8 mouse cellular contexts compared by ENCODE assay signal in genomic region chr10:84480667-84481326, GRCm38 (mm10). TPM values are rescaled to one million over a fixed set of nuclear protein-coding genes. Genes with fewer than 3 reads are reported as not detected.
A peak's percentile ranks its signal among the peaks of the same experiment; 100 is the strongest.
DNase-seq lines count a peak whose midpoint lies in the region; ATAC-seq and TF ChIP-seq lines count a peak whose summit lies in the region.

No protein-coding gene starts in this region.

- TF ChIP-seq POLR2A in cerebellum, adult 2 months (IDR thresholded peaks at IDR 0.05; ENCODE audit: borderline replicate concordance, insufficient read depth, low read length): no peak

- peaks cover 13% of the 10 kb centered on the region; the same call in 1 of the 2 replicates for H3K4me1 ChIP-seq in hindbrain, embryonic 15.5 days (replicated peaks)
- H3K4me1 ChIP-seq in hindbrain, embryonic 16.5 days (ENCODE audit: control insufficient read depth, insufficient read depth, low read depth, low read length): peaks cover 3% of the 10 kb centered on the region; the same call in 1 of the 2 replicates
- H3K4me1 ChIP-seq in cerebellum, adult 2 months (ENCODE audit: control insufficient read depth, insufficient read depth, low read length): peaks cover 11% of the 10 kb centered on the region
- peaks cover 13% of the 10 kb centered on the region for H3K4me1 ChIP-seq in heart, embryonic 11.5 days (ENCODE audit: control insufficient read depth, insufficient read depth, low read length)
- no peaks in the 10 kb centered on the region for H3K4me1 ChIP-seq in lung, postnatal 0 days (ENCODE audit: insufficient read depth, low read depth, low read length)

- no peaks in the 10 kb centered on the region for H3K27me3 ChIP-seq in hindbrain, embryonic 15.5 days
- H3K27me3 ChIP-seq in hindbrain, embryonic 16.5 days (replicated peaks; ENCODE audit: control insufficient read depth, insufficient read depth, low read length): no peaks in the 10 kb centered on the region
- no peaks in the 10 kb centered on the region for H3K27me3 ChIP-seq in cerebellum, adult 2 months (ENCODE audit: control insufficient read depth, insufficient read depth, low read length)
- H3K27me3 ChIP-seq in heart, embryonic 11.5 days (ENCODE audit: control insufficient read depth, insufficient read depth, low read length): no peaks in the 10 kb centered on the region
- H3K27me3 ChIP-seq in lung, postnatal 0 days (replicated peaks; ENCODE audit: insufficient read depth, low read length): no peaks in the 10 kb centered on the region

- no peak overlapping the region for H3K9ac ChIP-seq in hindbrain, embryonic 15.5 days
- H3K9ac ChIP-seq in hindbrain, embryonic 16.5 days (ENCODE audit: low read depth, low read length): no peak overlapping the region
- no peak overlapping the region for H3K9ac ChIP-seq in heart, embryonic 11.5 days (ENCODE audit: low read depth, low read length)
- no peak overlapping the region for H3K9ac ChIP-seq in lung, postnatal 0 days (replicated peaks; ENCODE audit: low read depth)

- H3K9me3 ChIP-seq in hindbrain, embryonic 15.5 days: no peaks in the 10 kb centered on the region
- no peaks in the 10 kb centered on the region for H3K9me3 ChIP-seq in hindbrain, embryonic 16.5 days (ENCODE audit: control insufficient read depth, low read length)
- no peaks in the 10 kb centered on the region for H3K9me3 ChIP-seq in heart, embryonic 11.5 days (replicated peaks; ENCODE audit: control insufficient read depth, low read length)
- H3K9me3 ChIP-seq in lung, postnatal 0 days (ENCODE audit: low read length): no peaks in the 10 kb centered on the region

- DNase-seq in cerebellum, adult 2 months: peak; percentile 25 to 46
- DNase-seq in lung, postnatal 0 days (ENCODE audit: low spot score): peak; percentile 67
- DNase-seq in right cerebral cortex, postnatal 14 days: no peak
- DNase-seq in embryo, embryonic 9.5 days (ENCODE audit: extremely low spot score): no peak

- no peak overlapping the region for H3K4me3 ChIP-seq in hindbrain, embryonic 15.5 days
- H3K4me3 ChIP-seq in hindbrain, embryonic 16.5 days (ENCODE audit: low read length): no peak overlapping the region
- no peak overlapping the region for H3K4me3 ChIP-seq in cerebellum, adult 2 months (replicated peaks; ENCODE audit: insufficient read depth, low read depth, low read length)
- H3K4me3 ChIP-seq in heart, embryonic 11.5 days (ENCODE audit: low read depth, low read length): no peak overlapping the region
- H3K4me3 ChIP-seq in lung, postnatal 0 days (ENCODE audit: low read depth, low read length): no peak overlapping the region

- H3K27ac ChIP-seq in hindbrain, embryonic 15.5 days (replicated peaks): 0 out of 2 replicates have a peak overlapping the region, but pooled peaks have one; percentile 0
- no peak overlapping the region for H3K27ac ChIP-seq in hindbrain, embryonic 16.5 days (ENCODE audit: low read depth, low read length)
- no peak overlapping the region for H3K27ac ChIP-seq in cerebellum, adult 2 months (ENCODE audit: insufficient read depth, low read length)
- peak overlapping the region; percentile 54 for H3K27ac ChIP-seq in heart, embryonic 11.5 days (ENCODE audit: low read depth, low read length)
- H3K27ac ChIP-seq in lung, postnatal 0 days (ENCODE audit: low read length): peak overlapping the region; percentile 48; the same call in 1 of the 2 replicates

- H3K4me2 ChIP-seq in hindbrain, embryonic 15.5 days: no peak overlapping the region
- H3K4me2 ChIP-seq in hindbrain, embryonic 16.5 days (ENCODE audit: low read length): no peak overlapping the region
- no peak overlapping the region; the same call in 1 of the 2 replicates for H3K4me2 ChIP-seq in heart, embryonic 11.5 days
- H3K4me2 ChIP-seq in lung, postnatal 0 days (replicated peaks; ENCODE audit: low read depth, low read length): no peak overlapping the region

- H3K36me3 ChIP-seq in hindbrain, embryonic 15.5 days: no peaks in the 10 kb centered on the region
- H3K36me3 ChIP-seq in hindbrain, embryonic 16.5 days (ENCODE audit: control insufficient read depth, insufficient read depth, low read length): no peaks in the 10 kb centered on the region
- H3K36me3 ChIP-seq in heart, embryonic 11.5 days (ENCODE audit: control insufficient read depth, insufficient read depth, low read length): no peaks in the 10 kb centered on the region
- no peaks in the 10 kb centered on the region for H3K36me3 ChIP-seq in lung, postnatal 0 days (ENCODE audit: insufficient read depth, low read length)

- ATAC-seq in hindbrain, embryonic 15.5 days (ENCODE audit: low FRiP score, low read depth): no peak
- no peak for ATAC-seq in hindbrain, embryonic 16.5 days
- ATAC-seq in heart, embryonic 11.5 days (replicated peaks; ENCODE audit: insufficient number of reproducible peaks, low FRiP score, low TSS enrichment): no peak
- ATAC-seq in lung, postnatal 0 days: peak; percentile 74
- ATAC-seq in frontal cortex, adult (ENCODE audit: low TSS enrichment): no peak

- TF ChIP-seq EP300 in lung, postnatal 0 days (IDR thresholded peaks at IDR 0.05): no peak

- TF ChIP-seq CTCF in cerebellum, adult 2 months (IDR thresholded peaks at IDR 0.05; ENCODE audit: borderline replicate concordance, insufficient read depth, low read depth, low read length): no peak
- no peak for TF ChIP-seq CTCF in lung, postnatal 0 days (IDR thresholded peaks at IDR 0.05)

- 51% methylated on average over 8 of the region's 8 CpGs for WGBS in hindbrain, embryonic 15.5 days
- 50% methylated on average over 8 of the region's 8 CpGs for WGBS in hindbrain, embryonic 16.5 days
- 27% methylated on average over 8 of the region's 8 CpGs for WGBS in cerebellum, adult 2 months
- WGBS in heart, embryonic 11.5 days (ENCODE audit: insufficient replicate concordance): 42% methylated on average over 8 of the region's 8 CpGs
- WGBS in lung, postnatal 0 days: 39% methylated on average over 8 of the region's 8 CpGs

RNA-seq across cellular contexts. Expression of gene Nuak1, which starts 40.4 kb away (rescaled TPM):
- 4.5 and 5.2 TPM in 2 replicates for polyA plus RNA-seq in hindbrain, embryonic 15.5 days (2015; fragmentation: Nextera tagmentation; extraction: Ambion mirVana)
- polyA plus RNA-seq in hindbrain, embryonic 16.5 days (2015; fragmentation: Nextera tagmentation; extraction: Ambion mirVana): 4.7 and 5.4 TPM in 2 replicates
- 39.8 and 41.5 TPM in 2 replicates for polyA plus RNA-seq in cerebellum, adult 2 months (2012; rRNA removed)
- polyA plus RNA-seq in heart, embryonic 11.5 days (2014; fragmentation: Nextera tagmentation; extraction: Ambion mirVana): 2.4 and 3.0 TPM in 2 replicates
- polyA plus RNA-seq in lung, postnatal 0 days (2015; fragmentation: Nextera tagmentation; extraction: Ambion mirVana): 2.2 and 2.3 TPM in 2 replicates

RNA-seq across cellular contexts. Expression of gene Ckap4, which starts 53.1 kb away (rescaled TPM):
- polyA plus RNA-seq in hindbrain, embryonic 15.5 days (2015; fragmentation: Nextera tagmentation; extraction: Ambion mirVana): 55.6 and 59.2 TPM in 2 replicates
- 24.2 and 51.3 TPM in 2 replicates for polyA plus RNA-seq in hindbrain, embryonic 16.5 days (2015; fragmentation: Nextera tagmentation; extraction: Ambion mirVana)
- polyA plus RNA-seq in cerebellum, adult 2 months (2012; rRNA removed): 20.4 and 21.0 TPM in 2 replicates
- 103 and 113 TPM in 2 replicates for polyA plus RNA-seq in heart, embryonic 11.5 days (2014; fragmentation: Nextera tagmentation; extraction: Ambion mirVana)
- polyA plus RNA-seq in lung, postnatal 0 days (2015; fragmentation: Nextera tagmentation; extraction: Ambion mirVana): 49.2 and 58.8 TPM in 2 replicates

Comparison
In these comparisons a context has a peak if more than half of its experiments do, and no peak if none do; other contexts are left out.
1. H3K27ac ChIP-seq: peak in hindbrain, embryonic 15.5 days (single experiment), heart, embryonic 11.5 days (single experiment) and lung, postnatal 0 days (single experiment); none in hindbrain, embryonic 16.5 days (single experiment) and cerebellum, adult 2 months (single experiment).
2. DNase-seq: peak in cerebellum, adult 2 months (2 of 2) and lung, postnatal 0 days (single experiment); none in right cerebral cortex, postnatal 14 days (single experiment) and embryo, embryonic 9.5 days (single experiment).